Mouse (Mus musculus) adrenal gland, adult 8-10 months (tissue): Measurements from ENCODE around the gene Klf3. TPM values are rescaled to one million over a fixed set of nuclear protein-coding genes. Genes with fewer than 3 reads are reported as not detected.
A peak's percentile ranks its signal among the peaks of the same experiment; 100 is the strongest.

Experiments
- DNase-seq: peaks from one replicate; pipeline ENCODE4 v3.0.0; 2022
- total RNA-seq, 4 experiments: library from RNA; stranded (reverse); gene quantifications; 2 replicates each; pipeline ENCODE4 v1.2.4; 2022

Klf3 gene
- total RNA-seq, 4 experiments from 2014 or later: 48.3 to 64.6 (median 53.4) TPM

DNA sequence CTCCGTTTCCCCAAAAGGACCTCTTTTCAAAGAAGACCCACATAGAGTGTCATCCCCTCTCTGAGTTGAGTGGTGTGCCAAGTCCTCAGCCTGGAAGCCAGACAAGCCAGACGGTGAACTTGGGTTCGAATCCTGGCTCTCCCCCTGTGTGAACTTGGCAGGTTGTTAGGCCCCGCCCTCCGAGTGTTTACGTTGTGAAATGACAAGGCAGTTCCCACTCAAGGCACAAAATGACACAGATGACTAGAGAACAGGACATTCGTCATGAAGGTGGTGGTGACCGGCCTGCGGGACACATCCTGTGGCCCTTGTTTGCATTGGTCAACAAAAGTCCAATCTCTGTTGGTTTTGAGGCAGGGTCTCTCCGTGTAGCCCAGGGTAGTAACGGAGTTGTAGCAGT lies 6.7 kb downstream of the Klf3 start:
- DNase-seq: no peak

GRCm38 (mm10) chr5:64810860-64811499 lies 7.8 kb downstream of the Klf3 start:
- DNase-seq: peak; percentile 65

- peak; percentile 62 for DNase-seq
These were observed 8.4 kb downstream of the Klf3 start for GRCm38 (mm10) chr5:64811500-64812123.

DNA sequence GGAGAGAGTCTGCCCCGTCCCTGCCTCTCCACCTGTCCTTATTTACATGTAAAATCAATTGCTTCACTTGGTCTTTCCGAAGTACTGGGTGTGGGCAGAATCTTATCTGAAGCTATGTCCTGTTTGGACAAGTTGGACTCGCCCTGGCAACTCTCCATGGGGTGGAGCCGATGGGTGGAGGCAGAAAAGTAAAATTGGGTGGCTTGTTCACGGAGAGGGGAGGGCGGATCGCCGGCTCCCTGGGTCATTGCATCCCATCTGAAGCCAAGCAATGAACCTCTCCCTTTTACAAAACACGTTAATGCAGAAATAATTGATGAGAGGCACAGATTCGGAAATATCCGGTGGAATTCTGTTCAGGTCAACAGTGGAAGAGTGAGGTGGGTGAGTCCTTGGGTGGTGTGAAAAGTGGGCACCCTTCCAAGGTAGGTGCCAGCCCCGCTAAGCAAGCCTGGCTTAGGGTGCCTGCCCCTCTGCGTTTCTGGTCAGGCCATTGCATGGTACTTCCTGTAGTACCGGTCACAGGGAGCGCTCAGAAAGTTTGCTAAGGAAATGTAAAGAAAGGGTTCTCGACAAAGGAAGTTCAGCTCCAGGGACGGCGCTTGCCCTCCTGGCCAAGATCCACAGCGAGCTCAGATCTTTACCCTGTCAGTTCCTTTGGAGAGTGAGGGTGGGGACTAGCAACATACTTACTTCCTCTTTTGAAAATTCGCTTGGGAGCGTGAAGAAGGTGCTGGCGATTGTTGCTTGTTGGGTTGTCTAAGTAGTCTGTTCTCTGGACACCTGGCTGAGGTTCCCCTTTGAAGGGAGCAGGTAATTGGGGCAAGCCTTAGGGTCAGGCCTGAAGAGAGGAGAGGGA lies 9.2 kb downstream of the Klf3 start:
- DNase-seq: peak; percentile 89

GRCm38 (mm10) chr5:64812983-64813304 lies 9.8 kb downstream of the Klf3 start:
- no peak for DNase-seq

- DNase-seq: peak; percentile 70
These were observed 10.2 kb downstream of the Klf3 start for GRCm38 (mm10) chr5:64813361-64813760.

DNA sequence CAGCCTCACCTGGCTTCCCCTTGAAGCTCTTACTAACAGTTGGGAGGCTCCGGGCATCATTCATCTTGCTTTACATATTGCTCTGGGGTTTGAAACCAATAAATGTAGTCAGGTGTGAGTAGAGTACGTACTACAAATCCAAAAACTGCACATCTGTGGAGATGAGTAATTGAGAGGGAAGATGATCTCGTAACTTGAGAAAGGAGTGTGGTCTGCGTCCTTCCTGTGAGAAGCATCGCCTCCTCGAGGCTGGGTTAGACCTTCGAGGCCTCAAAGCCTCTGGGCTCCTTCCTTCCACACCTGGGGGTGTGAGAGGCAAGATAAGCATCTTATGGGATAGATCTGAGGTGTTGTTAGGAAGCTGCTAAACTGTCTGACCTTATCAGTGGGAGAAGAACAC lies 11.2 kb downstream of the Klf3 start:
- no peak for DNase-seq

GRCm38 (mm10) chr5:64815631-64816030 lies 12.4 kb downstream of the Klf3 start:
- DNase-seq: no peak

- no peak for DNase-seq
These were observed 13.2 kb downstream of the Klf3 start for GRCm38 (mm10) chr5:64816290-64816973.

DNA sequence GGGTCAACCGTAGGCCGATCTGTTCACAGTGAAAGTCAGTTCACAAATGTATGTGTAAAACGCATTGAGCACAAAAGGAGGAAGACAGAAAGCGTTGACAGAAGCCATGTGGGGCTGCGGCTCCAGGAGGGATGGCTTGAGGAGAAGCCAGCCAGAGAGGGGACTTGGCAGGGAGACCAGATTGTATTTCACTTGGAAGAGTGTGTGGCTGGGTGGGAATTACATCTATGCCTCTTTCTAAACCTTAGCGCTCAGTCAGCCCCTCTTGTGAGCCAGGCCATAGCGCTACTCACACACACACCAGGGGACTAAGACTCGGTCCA lies 13.7 kb downstream of the Klf3 start:
- no peak for DNase-seq

GRCm38 (mm10) chr5:64819390-64819789 lies 16.2 kb downstream of the Klf3 start:
- DNase-seq: no peak

DNA sequence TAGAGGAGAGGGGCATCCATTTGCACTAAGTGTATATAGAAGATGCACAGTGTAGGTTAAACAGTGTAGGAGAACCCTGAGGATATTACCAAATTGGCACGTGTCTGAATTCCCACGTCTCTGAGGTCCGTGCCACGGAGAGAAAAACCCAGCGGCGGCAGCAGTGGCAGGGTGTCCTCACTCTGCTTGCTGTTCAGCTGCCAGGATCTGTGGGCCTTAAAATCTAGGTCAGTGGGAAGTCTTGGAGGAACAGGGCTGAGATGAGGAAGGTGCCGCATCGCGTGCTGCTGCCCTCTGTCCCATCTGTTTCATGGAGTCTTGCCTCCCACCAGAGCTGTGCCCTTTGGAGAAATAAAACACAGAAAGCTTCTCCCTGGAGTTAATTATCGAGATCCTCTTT lies 16.9 kb downstream of the Klf3 start:
- DNase-seq: no peak

DNA sequence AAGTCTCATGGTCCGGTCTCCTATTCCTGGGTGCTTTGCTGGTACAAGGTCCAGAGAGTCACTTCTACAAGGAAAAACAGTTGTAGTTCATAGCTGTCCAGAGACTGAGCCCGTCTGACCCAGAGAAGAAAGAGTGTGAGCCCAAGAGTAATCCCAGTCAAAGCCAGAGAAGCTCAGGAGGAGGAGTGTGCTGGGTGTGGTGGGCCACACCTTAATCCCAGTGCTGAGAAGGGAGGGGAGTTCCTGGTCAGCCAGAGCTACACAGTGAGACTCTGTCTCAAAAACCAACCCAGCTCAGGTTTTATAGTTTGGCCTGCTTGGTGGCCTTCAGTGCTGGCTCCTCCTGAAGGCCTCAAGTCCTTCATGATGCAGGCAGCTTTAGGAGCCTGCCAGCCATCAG lies 18.1 kb downstream of the Klf3 start:
- DNase-seq: no peak

DNA sequence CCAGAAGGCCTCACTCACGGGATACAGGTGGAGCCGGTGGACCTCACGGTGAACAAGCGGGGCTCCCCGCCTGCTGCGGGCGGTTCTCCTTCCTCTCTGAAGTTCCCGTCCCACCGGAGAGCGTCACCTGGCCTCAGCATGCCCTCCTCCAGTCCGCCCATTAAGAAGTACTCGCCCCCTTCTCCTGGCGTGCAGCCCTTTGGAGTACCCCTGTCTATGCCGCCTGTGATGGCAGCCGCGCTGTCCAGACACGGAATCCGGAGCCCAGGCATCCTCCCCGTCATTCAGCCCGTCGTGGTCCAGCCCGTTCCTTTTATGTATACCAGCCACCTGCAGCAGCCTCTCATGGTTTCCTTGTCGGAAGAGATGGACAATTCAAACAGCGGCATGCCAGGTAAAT lies 18.8 kb downstream of the Klf3 start:
- no peak for DNase-seq

- no peak for DNase-seq
These were observed 20.2 kb downstream of the Klf3 start for GRCm38 (mm10) chr5:64823431-64823830.

GRCm38 (mm10) chr5:64824765-64825164 lies 21.6 kb downstream of the Klf3 start:
- no peak for DNase-seq

GRCm38 (mm10) chr5:64825496-64825895 lies 22.3 kb downstream of the Klf3 start:
- no peak for DNase-seq

DNA sequence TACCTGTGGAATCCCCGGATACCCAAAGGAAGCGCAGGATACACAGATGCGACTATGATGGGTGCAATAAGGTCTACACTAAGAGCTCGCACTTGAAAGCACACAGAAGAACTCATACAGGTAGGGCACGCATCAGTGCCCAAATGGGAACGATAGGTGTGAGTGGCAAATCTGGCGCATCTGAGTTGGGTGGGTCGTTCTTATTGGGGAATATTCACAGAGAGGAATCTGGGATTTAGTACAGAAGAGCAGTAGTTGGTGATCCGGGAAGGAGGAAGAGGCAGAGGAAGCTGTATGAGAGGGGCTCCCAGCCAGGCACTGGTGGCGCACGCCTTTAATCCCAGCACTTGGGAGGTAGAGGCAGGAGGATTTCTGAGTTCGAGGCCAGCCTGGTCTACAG lies 24.0 kb downstream of the Klf3 start:
- no peak for DNase-seq

- DNase-seq: no peak
These were observed 25.1 kb downstream of the Klf3 start for GRCm38 (mm10) chr5:64828314-64828713.

DNA sequence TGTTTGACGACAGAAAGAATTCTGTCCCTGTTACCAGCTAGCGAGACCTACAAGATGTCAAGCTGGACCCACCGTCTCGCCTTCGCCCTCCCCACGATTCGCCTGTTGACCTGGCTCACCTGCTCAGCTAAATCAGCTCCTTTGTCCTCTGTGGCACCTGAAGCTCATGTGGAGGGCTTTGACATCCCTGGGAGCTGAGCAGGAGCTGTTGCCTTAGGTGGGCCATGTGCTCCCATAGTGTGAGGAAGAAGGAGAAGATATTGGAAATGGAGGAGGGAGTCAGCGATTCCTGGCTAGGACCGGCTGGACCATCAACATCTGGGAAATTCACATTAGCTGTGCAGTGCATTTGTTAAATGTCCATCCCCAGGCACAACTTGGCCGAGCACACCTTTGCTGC lies 26.4 kb downstream of the Klf3 start:
- DNase-seq: no peak

- DNase-seq: no peak
These were observed 27.6 kb downstream of the Klf3 start for GRCm38 (mm10) chr5:64830773-64831172.

GRCm38 (mm10) chr5:64833410-64833809 lies 30.2 kb downstream of the Klf3 start:
- no peak for DNase-seq

GRCm38 (mm10) chr5:64834213-64834612 lies 31.0 kb downstream of the Klf3 start:
- DNase-seq: no peak
